Mouse (Mus musculus) midbrain, embryonic 14.5 days (tissue): ENCODE results near the gene Olig1. TPM values are rescaled to one million over a fixed set of nuclear protein-coding genes. Genes with fewer than 3 reads are reported as not detected.

Experiments
- ATAC-seq: fragments of 200-750 bp; cut with Nextera tagmentation; 2 replicates; pipeline ENCODE4 v1.8.0; 2017; ENCODE audit warnings: moderate number of reproducible peaks, moderate library complexity; ENCODE audit not compliant: low FRiP score, low TSS enrichment
- DNase-seq: peaks from one replicate; pipeline ENCODE4 v3.0.0-alpha.2; 2015
- H3K27ac ChIP-seq: fragments of 300-500 bp; sonication (generic); replicated peaks from 2 replicates; pipeline ENCODE4 v1.5.1; 2014; ENCODE audit warnings: mild to moderate bottlenecking, low read depth, low read length, moderate library complexity
- H3K27me3 ChIP-seq: fragments of 300-500 bp; sonication (generic); 2 replicates; pipeline ENCODE4 v1.6.1; 2014; ENCODE audit warnings: low read length, control low read depth, mixed read lengths; ENCODE audit not compliant: control insufficient read depth, insufficient read depth
- H3K36me3 ChIP-seq: fragments of 300-500 bp; sonication (generic); 2 replicates; pipeline ENCODE4 v1.6.1; 2014; ENCODE audit warnings: low read length, control low read depth; ENCODE audit not compliant: control insufficient read depth, insufficient read depth
- H3K4me1 ChIP-seq: fragments of 300-500 bp; sonication (generic); 2 replicates; pipeline ENCODE4 v1.6.1; 2014; ENCODE audit warnings: mild to moderate bottlenecking, antibody characterized with exemption, low read length, control low read depth; ENCODE audit not compliant: control insufficient read depth, insufficient read depth
- H3K4me2 ChIP-seq: fragments of 300-500 bp; sonication (generic); 2 replicates; pipeline ENCODE4 v1.6.1; 2014; ENCODE audit warnings: mild to moderate bottlenecking, low read length, moderate library complexity
- H3K4me3 ChIP-seq: fragments of 300-500 bp; sonication (generic); replicated peaks from 2 replicates; pipeline ENCODE4 v1.5.1; 2014; ENCODE audit warnings: low read depth, low read length
- H3K9ac ChIP-seq: fragments of 300-500 bp; sonication (generic); replicated peaks from 2 replicates; pipeline ENCODE4 v1.6.1; 2014; ENCODE audit warnings: mild to moderate bottlenecking, low read length, moderate library complexity
- H3K9me3 ChIP-seq: fragments of 300-500 bp; sonication (generic); 2 replicates; pipeline ENCODE4 v1.6.1; 2016; ENCODE audit warnings: low read length, control low read depth, mixed read lengths; ENCODE audit not compliant: control insufficient read depth
- WGBS: fragments of 180-500 bp; shearing (Covaris S2); extraction: QIAGEN DNeasy Blood & Tissue Kit; methylation state at CpG from one replicate; pipeline ENCODE4 v1.1.7; 2014; 5-methylcytosine and 5-hydroxymethylcytosine counted together
- polyA plus RNA-seq: library from polyadenylated mRNA; unstranded; fragments of >200 nt; fragmentation: Nextera tagmentation; extraction: Ambion mirVana; gene quantifications from 2 replicates; pipeline ENCODE4 v1.2.1, GENCODE M21; 2014

Gene Olig1
- polyA plus RNA-seq, result 43.7 and 57.0 TPM in 2 replicates

GRCm38 (mm10) chr16:91269468-91270211 is at the start of gene Olig1:
Olig1 (plus strand) TSS chr16:91269772.
- H3K9me3 ChIP-seq, result no peaks in the 10 kb centered on the region
- peak within 1 kb of the TSS; percentile 29; the same call in 1 of the 2 replicates for H3K9ac ChIP-seq
- peaks cover 88% of the 10 kb centered on the region for H3K27me3 ChIP-seq
- H3K4me2 ChIP-seq, result peak within 1 kb of the TSS; percentile 86
- H3K4me1 ChIP-seq, result peaks cover 12% of the 10 kb centered on the region
- WGBS, result under 1% methylated on average over 64 of the region's 64 CpGs
- ATAC-seq (peak; percentile 87), DNase-seq (peak; percentile 83)
- H3K4me3 ChIP-seq, result peak within 1 kb of the TSS; percentile 46
- no peaks in the 10 kb centered on the region for H3K36me3 ChIP-seq
- H3K27ac ChIP-seq, result no peak within 1 kb of the TSS

GRCm38 (mm10) chr16:91222171-91222642 is 47.4 kb upstream of the Olig1 start:
- Histone ChIP-seq H3K36me3 (no peaks in the 10 kb centered on the region), H3K27ac (no peak overlapping the region), H3K4me1 (peaks cover 23% of the 10 kb centered on the region), H3K9me3 (no peaks in the 10 kb centered on the region), H3K4me3 (peak overlapping the region; percentile 18), H3K27me3 (peaks cover 98% of the 10 kb centered on the region), H3K9ac (no peak overlapping the region), H3K4me2 (peak overlapping the region; percentile 39)
- ATAC-seq (no peak), DNase-seq (peak; percentile 65)
- WGBS, result under 1% methylated on average over 25 of the region's 25 CpGs

GRCm38 (mm10) chr16:91222643-91223271 is 46.8 kb upstream of the Olig1 start:
- peak; percentile 58 for DNase-seq
- Histone ChIP-seq H3K4me3 (peak overlapping the region; percentile 18), H3K27me3 (peaks cover 98% of the 10 kb centered on the region), H3K27ac (no peak overlapping the region), H3K4me2 (peak overlapping the region; percentile 39), H3K4me1 (peaks cover 23% of the 10 kb centered on the region), H3K9me3 (no peaks in the 10 kb centered on the region), H3K9ac (no peak overlapping the region), H3K36me3 (no peaks in the 10 kb centered on the region)
- under 1% methylated on average over 27 of the region's 27 CpGs for WGBS
- ATAC-seq, result no peak

- DNase-seq (peak; percentile 40), ATAC-seq (no peak)
- no peaks in the 10 kb centered on the region for H3K36me3 ChIP-seq
- WGBS, result 1% methylated on average over 35 of the region's 35 CpGs
- H3K9ac ChIP-seq, result no peak overlapping the region
- H3K27me3 ChIP-seq, result peaks cover 98% of the 10 kb centered on the region
- H3K9me3 ChIP-seq, result no peaks in the 10 kb centered on the region
- peak overlapping the region; percentile 39 for H3K4me2 ChIP-seq
- H3K4me3 ChIP-seq, result no peak overlapping the region
- H3K27ac ChIP-seq, result no peak overlapping the region
- peaks cover 23% of the 10 kb centered on the region for H3K4me1 ChIP-seq
Measured at GRCm38 (mm10) chr16:91223327-91224067, 46.1 kb upstream of the Olig1 start.

- Histone ChIP-seq H3K4me2 (no peak overlapping the region), H3K27ac (no peak overlapping the region), H3K4me3 (no peak overlapping the region), H3K9me3 (no peaks in the 10 kb centered on the region), H3K36me3 (no peaks in the 10 kb centered on the region), H3K9ac (no peak overlapping the region), H3K27me3 (peaks cover 98% of the 10 kb centered on the region), H3K4me1 (peaks cover 23% of the 10 kb centered on the region)
- no peak for ATAC-seq
- WGBS, result 8% methylated on average over 10 of the region's 10 CpGs
- DNase-seq, result no peak
Measured at GRCm38 (mm10) chr16:91224068-91224402, 45.5 kb upstream of the Olig1 start.

- Histone ChIP-seq H3K4me3 (peak overlapping the region; percentile 28), H3K4me1 (peaks cover 23% of the 10 kb centered on the region), H3K4me2 (peak overlapping the region; percentile 49), H3K36me3 (no peaks in the 10 kb centered on the region), H3K9me3 (no peaks in the 10 kb centered on the region), H3K27me3 (peaks cover 98% of the 10 kb centered on the region), H3K9ac (no peak overlapping the region), H3K27ac (no peak overlapping the region)
- ATAC-seq (no peak), DNase-seq (peak; percentile 57)
- 2% methylated on average over 26 of the region's 26 CpGs for WGBS
Measured at GRCm38 (mm10) chr16:91224481-91225232, 44.9 kb upstream of the Olig1 start.

GRCm38 (mm10) chr16:91225233-91226037 is 44.1 kb upstream of the Olig1 start, which contains the start of gene Olig2:
Olig2 (plus strand) TSS chr16:91225457.
- H3K4me3 ChIP-seq, result peak within 1 kb of the TSS; percentile 28
- H3K9me3 ChIP-seq, result no peaks in the 10 kb centered on the region
- DNase-seq, result peak; percentile 79
- peaks cover 98% of the 10 kb centered on the region for H3K27me3 ChIP-seq
- ATAC-seq, result peak; percentile 79; the same call in 1 of the 2 replicates
- H3K4me2 ChIP-seq, result peak within 1 kb of the TSS; percentile 49
- no peaks in the 10 kb centered on the region for H3K36me3 ChIP-seq
- peaks cover 23% of the 10 kb centered on the region for H3K4me1 ChIP-seq
- H3K9ac ChIP-seq, result peak within 1 kb of the TSS; percentile 20; the same call in 1 of the 2 replicates
- H3K27ac ChIP-seq, result no peak within 1 kb of the TSS
- under 1% methylated on average over 53 of the region's 53 CpGs for WGBS
